Mouse (Mus musculus) CH12.LX (cell line): ENCODE data around the gene Ctnnbip1. TPM values are rescaled to one million over a fixed set of nuclear protein-coding genes. Genes with fewer than 3 reads are reported as not detected.
A peak's percentile ranks its signal among the peaks of the same experiment; 100 is the strongest.

Source experiments
- DNase-seq: peaks from one replicate; pipeline ENCODE4 v3.0.0-alpha.2; 2013; ENCODE audit errors: extremely low read depth
- H3K27ac ChIP-seq: 2 replicates; pipeline ENCODE4 v1.5.1; 2012; ENCODE audit warnings: low read depth, mild to moderate bottlenecking, control low read depth, moderate library complexity; ENCODE audit not compliant: insufficient read depth
- H3K27me3 ChIP-seq: replicated peaks from 2 replicates; pipeline ENCODE3; 2012; ENCODE audit warnings: inconsistent platforms
- H3K36me3 ChIP-seq, 2 experiments: replicated peaks in 1 of 2; 2 replicates each; pipeline versions ENCODE3 to v1.6.1; 2012; ENCODE audit warnings: inconsistent platforms in 1 of 2, low read length in 1 of 2, mild to moderate bottlenecking in 1 of 2, mixed read lengths in 1 of 2, moderate library complexity in 1 of 2; ENCODE audit not compliant: control insufficient read depth in 1 of 2, insufficient read depth in 1 of 2
- H3K4me1 ChIP-seq, 2 experiments: 2 replicates each; pipeline ENCODE4 v1.6.1; 2012; ENCODE audit warnings: inconsistent platforms in 1 of 2, moderate library complexity in 1 of 2; ENCODE audit not compliant: insufficient read depth in 2 of 2, control insufficient read depth in 1 of 2
- H3K4me2 ChIP-seq: 2 replicates; pipeline ENCODE4 v1.6.1; 2012; ENCODE audit warnings: low read depth, mild to moderate bottlenecking, control low read depth; ENCODE audit not compliant: poor library complexity, insufficient read depth, severe bottlenecking
- H3K4me3 ChIP-seq, 3 experiments: fragments of 150-350 bp in 1 of 3; sonication (generic) in 1 of 3; replicated peaks in 1 of 3; 2 replicates each; pipeline versions ENCODE3 to v1.5.1; 2011 to 2012; ENCODE audit warnings: low read depth in 2 of 3, low read length in 2 of 3, mild to moderate bottlenecking in 2 of 3, moderate library complexity in 2 of 3, control low read depth in 1 of 3, improper control_type of control experiment in 1 of 3, inconsistent platforms in 1 of 3, mixed read lengths in 1 of 3; ENCODE audit not compliant: poor library complexity in 1 of 3
- H3K79me2 ChIP-seq: replicated peaks from 2 replicates; pipeline ENCODE4 v1.6.1; 2012; ENCODE audit warnings: mild to moderate bottlenecking, moderate library complexity; ENCODE audit not compliant: control insufficient read depth, poor library complexity, insufficient read depth, severe bottlenecking; ENCODE audit errors: extremely low read depth
- H3K9ac ChIP-seq: 2 replicates; pipeline ENCODE4 v1.6.1; 2012; ENCODE audit warnings: low read depth, mild to moderate bottlenecking, control low read depth, moderate library complexity; ENCODE audit not compliant: insufficient read depth
- H3K9me3 ChIP-seq: replicated peaks from 2 replicates; pipeline ENCODE3; 2012; ENCODE audit warnings: low read length, inconsistent platforms, mixed read lengths
- CHD2 ChIP-seq: IDR thresholded peaks from 2 replicates; pipeline ENCODE4 v1.6.1; 2011; ENCODE audit warnings: low read length, improper control_type of control experiment
- CTCF ChIP-seq, 2 experiments: IDR thresholded peaks in 1 of 2; conservative IDR thresholded peaks in 1 of 2; 2 replicates each; pipeline ENCODE4 v1.5.1; 2011 to 2012; ENCODE audit warnings: low read depth in 2 of 2, low read length in 2 of 2, improper control_type of control experiment in 1 of 2, inconsistent platforms in 1 of 2, mild to moderate bottlenecking in 1 of 2, moderate library complexity in 1 of 2
- E2F4 ChIP-seq: IDR thresholded peaks from 2 replicates; pipeline ENCODE4 v1.6.1; 2011; ENCODE audit warnings: low read depth, low read length, improper control_type of control experiment; ENCODE audit not compliant: insufficient replicate concordance
- ELF1 ChIP-seq: IDR thresholded peaks from 2 replicates; pipeline ENCODE4 v1.6.1; 2014; ENCODE audit warnings: low read depth, mild to moderate bottlenecking, inconsistent platforms, low read length, improper control_type of control experiment
- EP300 ChIP-seq: IDR thresholded peaks from 2 replicates; pipeline ENCODE4 v1.6.1; 2011; ENCODE audit warnings: low read length, improper control_type of control experiment
- IRF4 ChIP-seq: IDR thresholded peaks from 2 replicates; pipeline ENCODE4 v1.6.1; 2014; ENCODE audit warnings: low read depth, mild to moderate bottlenecking, inconsistent platforms, low read length, improper control_type of control experiment
- JUN ChIP-seq: IDR thresholded peaks from 2 replicates; pipeline ENCODE4 v1.6.1; 2011; ENCODE audit warnings: low read depth, mild to moderate bottlenecking, low read length, improper control_type of control experiment, moderate library complexity; ENCODE audit not compliant: insufficient read depth
- JUND ChIP-seq: conservative IDR thresholded peaks from 2 replicates; pipeline ENCODE4 v1.6.1; 2011; ENCODE audit warnings: low read depth, low read length, improper control_type of control experiment
- MAFK ChIP-seq: IDR thresholded peaks from 2 replicates; pipeline ENCODE4 v1.6.1; 2011; ENCODE audit warnings: low read length, improper control_type of control experiment; ENCODE audit not compliant: insufficient replicate concordance
- MEF2A ChIP-seq: IDR thresholded peaks from 2 replicates; pipeline ENCODE4 v1.6.1; 2014; ENCODE audit warnings: low read depth, mild to moderate bottlenecking, inconsistent platforms, low read length, improper control_type of control experiment, borderline replicate concordance
- NELFE ChIP-seq: IDR thresholded peaks from 2 replicates; pipeline ENCODE4 v1.6.1; 2011; ENCODE audit warnings: low read depth, low read length, improper control_type of control experiment
- NRF1 ChIP-seq: IDR thresholded peaks from 2 replicates; pipeline ENCODE4 v1.6.1; 2014; ENCODE audit warnings: low read depth, mild to moderate bottlenecking, inconsistent platforms, low read length, improper control_type of control experiment, moderate library complexity
- POLR2A ChIP-seq: IDR thresholded peaks from 2 replicates; pipeline ENCODE4 v1.6.1; 2011; ENCODE audit warnings: low read depth, mild to moderate bottlenecking, improper control_type of control experiment, low read length
- RAD21 ChIP-seq: IDR thresholded peaks from 2 replicates; pipeline ENCODE4 v1.6.1; 2011; ENCODE audit warnings: low read depth, mild to moderate bottlenecking, low read length, improper control_type of control experiment, moderate library complexity
- SIN3A ChIP-seq: IDR thresholded peaks from 2 replicates; pipeline ENCODE4 v1.6.1; 2012; ENCODE audit warnings: low read length, improper control_type of control experiment, inconsistent platforms
- SMC3 ChIP-seq: IDR thresholded peaks from 2 replicates; pipeline ENCODE4 v1.6.1; 2011; ENCODE audit warnings: low read depth, low read length, improper control_type of control experiment
- USF1 ChIP-seq: IDR thresholded peaks from 2 replicates; pipeline ENCODE4 v1.6.1; 2014; ENCODE audit warnings: low read depth, mild to moderate bottlenecking, inconsistent platforms, low read length, improper control_type of control experiment
- USF2 ChIP-seq: conservative IDR thresholded peaks from 2 replicates; pipeline ENCODE4 v1.6.1; 2011; ENCODE audit warnings: low read depth, low read length, improper control_type of control experiment
- ZC3H11A ChIP-seq: IDR thresholded peaks from 2 replicates; pipeline ENCODE4 v1.6.1; 2012; ENCODE audit warnings: low read depth, mild to moderate bottlenecking, inconsistent platforms, low read length, improper control_type of control experiment
- ZNF384 ChIP-seq: IDR thresholded peaks from 2 replicates; pipeline ENCODE4 v1.6.1; 2012; ENCODE audit warnings: low read depth, low read length, improper control_type of control experiment, inconsistent platforms
- dilution Hi-C: fragments of 300-500 bp; cut with MboI; formaldehyde crosslinking; loops from 2 replicates; pipeline ENCODE4 v1.14.3; 2020; ENCODE audit warnings: low sequenced_read_pairs; ENCODE audit not compliant: extremely low pct_unique_long_range_greater_than_20kb, extremely low pct_ligation_motif_present
- in situ Hi-C: fragments of 300-500 bp; cut with MboI; formaldehyde crosslinking; loops from 3 replicates; pipeline ENCODE4 v1.14.3; 2019; ENCODE audit warnings: low sequenced_read_pairs, low pct_ligation_motif_present, low pct_unique_long_range_greater_than_20kb, mixed read lengths
- polyA plus RNA-seq: library from polyadenylated mRNA; unstranded; fragments of >175 nt; gene quantifications from 2 replicates; pipeline ENCODE4 v1.2.1, GENCODE M21; 2012; ENCODE audit warnings: low read depth; ENCODE audit not compliant: insufficient read length
- total RNA-seq, 2 experiments: library from RNA; depleted of rRNA; stranded (reverse); fragments of 300-350 nt in 1 of 2; fragments of >200 nt in 1 of 2; gene quantifications; 2 replicates each; pipeline ENCODE4 v1.2.3; 2012 to 2014

The Ctnnbip1 gene
- total and polyA plus RNA-seq, 3 experiments, result 4.5 to 5.9 (median 5.7) TPM

GRCm38 (mm10) chr4:149549221-149549925 is 31.3 kb downstream of the Ctnnbip1 start:
- no peaks in the 10 kb centered on the region for H3K79me2 ChIP-seq
- no peaks in the 10 kb centered on the region for H3K36me3 ChIP-seq
- no peak overlapping the region for H3K4me2 ChIP-seq
- no peak overlapping the region for H3K27ac ChIP-seq
- no peaks in the 10 kb centered on the region for H3K9me3 ChIP-seq
- DNase-seq, result peak; percentile 89
- H3K4me1 ChIP-seq, result peaks cover 10 to 44% of the 10 kb centered on the region in 2 experiments; a peak in 3 of 4 replicates
- H3K4me3 ChIP-seq, result no peak overlapping the region
- in situ Hi-C loops, result loop anchor here (5.0 kb wide), 4 partner anchors 37 to 407 kb away; no protein-coding TSS in a partner anchor
- dilution Hi-C loops, result no loop called here
- no peaks in the 10 kb centered on the region for H3K27me3 ChIP-seq
- TF ChIP-seq JUND (0 out of 2 replicates have a peak, but pooled peaks have one; percentile 14), SIN3A (no peak), NRF1 (0 out of 2 replicates have a peak, but pooled peaks have one; percentile 18), CHD2 (no peak), CTCF (conservative IDR thresholded peaks at IDR 0.05 in 1 of 2, IDR thresholded peaks at IDR 0.05 in 1 of 2; ENCODE audit: low read depth in 2 of 2, low read length in 2 of 2) (peak; percentile 78 to 97), ELF1 (no peak), E2F4 (no peak), JUN (no peak), MAFK (no peak), IRF4 (no peak), POLR2A (no peak), MEF2A (peak; percentile 22; the same call in 1 of the 2 replicates), SMC3 (peak; percentile 90), ZC3H11A (peak; percentile 52; the same call in 1 of the 2 replicates), USF1 (no peak), RAD21 (peak; percentile 99), NELFE (no peak; the same call in 1 of the 2 replicates), EP300 (no peak)
- TF ChIP-seq, all 38 proteins: peak for 7
- H3K9ac ChIP-seq, result no peak overlapping the region

DNA sequence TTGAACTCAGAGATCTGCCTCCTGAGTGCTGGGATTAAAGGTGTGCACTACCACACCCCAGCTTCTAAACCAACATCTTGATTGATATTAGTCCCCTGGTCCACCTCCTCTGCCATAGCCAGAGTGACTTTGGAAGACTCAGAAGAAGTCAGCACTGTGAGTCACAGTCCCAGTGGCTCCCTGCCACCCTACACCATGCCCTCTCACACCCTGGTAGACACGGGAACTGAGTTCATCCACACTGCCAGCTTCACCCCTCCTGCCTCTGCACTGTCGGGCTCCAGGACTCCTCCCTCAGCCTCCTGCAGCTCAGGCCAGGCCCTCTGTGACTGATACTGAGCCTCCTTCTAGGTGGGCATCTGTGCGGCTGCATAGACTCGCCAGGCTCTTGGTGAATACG is 32.8 kb downstream of the Ctnnbip1 start:
- Histone ChIP-seq H3K9ac (no peak overlapping the region), H3K4me2 (no peak overlapping the region), H3K36me3 (no peaks in the 10 kb centered on the region), H3K9me3 (no peaks in the 10 kb centered on the region), H3K27ac (no peak overlapping the region)
- no peak for DNase-seq
- in situ Hi-C loops, result no loop called here
- TF ChIP-seq USF2, result no peak
- TF ChIP-seq SIN3A, result no peak
- no peak for TF ChIP-seq MEF2A
- TF ChIP-seq ZNF384, result no peak
- no peak for TF ChIP-seq ELF1
- TF ChIP-seq NRF1, result no peak
- TF ChIP-seq, all 38 proteins: peak for 0
- Histone ChIP-seq H3K79me2 (no peaks in the 10 kb centered on the region), H3K4me1 (peaks cover 10 to 48% of the 10 kb centered on the region in 2 experiments; a peak in 3 of 4 replicates), H3K4me3 (no peak overlapping the region), H3K27me3 (no peaks in the 10 kb centered on the region)
- dilution Hi-C loops, result no loop called here
